Mouse (Mus musculus): ENCODE results near the gene Rab8b. TPM values are rescaled to one million over a fixed set of nuclear protein-coding genes. Genes with fewer than 3 reads are reported as not detected.
"Not testable (repeated sequence)": the region's sequence is repeated elsewhere in the genome, so short reads cannot be mapped to it uniquely, and the experiment has no call there.

Rab8b gene
- polyA plus RNA-seq, 1 experiment from 2014 or later: 24.3 TPM

DNA sequence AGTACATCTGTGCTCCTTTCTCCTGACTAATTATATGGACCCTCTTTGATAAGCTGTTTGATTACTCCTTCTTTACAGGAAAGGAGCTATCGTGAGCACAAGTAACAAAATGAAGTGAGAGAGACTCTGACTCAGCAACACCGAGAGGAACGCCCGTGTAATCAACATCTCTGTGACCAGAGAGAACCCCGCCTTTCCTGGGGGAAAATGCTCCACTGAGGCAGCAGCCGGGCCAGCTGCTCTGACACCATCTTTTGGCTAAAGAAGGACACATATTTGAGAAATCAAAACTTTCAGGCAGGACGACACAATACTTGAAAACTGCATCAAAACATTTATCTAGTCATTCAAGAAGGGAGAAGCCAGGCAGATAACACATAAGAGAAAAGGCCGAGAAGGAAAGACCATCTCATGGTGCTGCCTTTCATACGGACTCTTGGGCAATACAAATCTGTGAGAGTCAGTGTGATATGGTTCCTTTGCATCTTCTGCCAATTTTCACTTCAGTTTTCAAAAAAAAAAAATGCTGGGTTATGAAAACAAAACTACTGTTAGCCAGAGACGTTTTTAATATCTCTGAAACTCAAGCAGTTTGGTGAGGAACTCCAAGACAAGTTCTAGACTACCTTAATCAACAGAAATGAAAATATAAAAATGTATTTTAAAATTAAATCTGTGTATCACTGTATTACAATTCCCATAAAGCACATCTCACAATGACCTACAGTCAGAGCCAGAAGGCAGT is 24.3 kb downstream of the Rab8b start:
- Histone ChIP-seq H3K9me3 (0 out of 2 replicates have a peak, but pooled peaks cover 6% of the 10 kb centered on the region), H3K36me3 (no peaks in the 10 kb centered on the region), H3K27me3 (ENCODE audit: insufficient read depth, poor library complexity, severe bottlenecking) (no peaks in the 10 kb centered on the region), H3K4me3 (no peak overlapping the region), H3K27ac (no peak overlapping the region), H3K4me1 (replicated peaks) (peaks cover 7% of the 10 kb centered on the region)
- WGBS: 86% methylated on average over 10 of the region's 10 CpGs
- no peak for DNase-seq (ENCODE audit: low spot score)

DNA sequence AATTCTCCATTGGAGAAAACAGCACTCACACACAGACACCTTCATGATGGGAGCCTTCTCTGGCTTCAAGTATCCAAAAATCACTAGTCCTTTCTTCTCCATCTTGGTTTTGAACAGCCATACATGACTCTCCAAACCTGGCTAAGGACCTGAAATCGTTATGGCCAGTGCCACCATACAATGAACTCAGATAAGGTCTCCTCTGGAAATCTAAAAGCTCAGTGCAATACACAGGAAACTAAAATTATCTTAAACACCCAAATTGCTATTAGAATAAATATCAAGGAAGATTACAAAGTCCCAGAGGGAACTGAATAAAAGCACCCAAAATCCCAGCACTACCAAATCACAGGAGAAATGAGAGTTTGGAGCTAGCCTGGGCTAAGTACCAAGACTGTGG is 25.1 kb downstream of the Rab8b start:
- Histone ChIP-seq H3K9me3 (0 out of 2 replicates have a peak, but pooled peaks cover 6% of the 10 kb centered on the region), H3K4me3 (no peak overlapping the region), H3K36me3 (no peaks in the 10 kb centered on the region), H3K27ac (no peak overlapping the region), H3K27me3 (ENCODE audit: insufficient read depth, poor library complexity, severe bottlenecking) (no peaks in the 10 kb centered on the region), H3K4me1 (replicated peaks) (peaks cover 8% of the 10 kb centered on the region)
- DNase-seq (ENCODE audit: low spot score): no peak
- 98% methylated on average over 1 of the region's 1 CpGs for WGBS

DNA sequence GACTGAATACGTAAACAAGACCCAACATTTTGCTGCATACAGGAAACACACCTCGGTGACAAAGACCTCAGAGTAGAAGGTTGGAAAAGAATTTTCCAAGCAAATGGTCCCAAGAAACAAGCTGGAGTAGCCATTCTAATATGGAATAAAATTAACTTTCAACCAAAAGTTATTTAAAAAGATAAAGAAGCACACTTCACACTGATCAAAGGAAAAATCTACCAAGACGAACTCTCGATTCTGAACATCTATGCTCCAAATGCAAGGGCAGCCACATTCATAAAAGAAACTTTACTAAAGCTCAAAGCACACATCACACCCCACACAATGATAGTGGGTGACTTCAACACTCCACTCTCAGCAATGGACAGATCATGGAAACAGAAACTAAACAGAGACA is 27.0 kb downstream of the Rab8b start:
- not testable (repeated sequence) for H3K4me3 ChIP-seq; DNase-seq (ENCODE audit: low spot score); H3K36me3 ChIP-seq; H3K27ac ChIP-seq; H3K9me3 ChIP-seq; H3K27me3 ChIP-seq (ENCODE audit: insufficient read depth, poor library complexity, severe bottlenecking)
- 97% methylated on average over 4 of the region's 4 CpGs for WGBS
- peaks cover 28% of the 10 kb centered on the region for H3K4me1 ChIP-seq (replicated peaks)

GRCm38 (mm10) chr9:66887960-66888610 is 31.4 kb downstream of the Rab8b start:
- no peak for DNase-seq (ENCODE audit: low spot score)
- WGBS: 39% methylated on average over 6 of the region's 6 CpGs
- H3K9me3 ChIP-seq: 0 out of 2 replicates have a peak, but pooled peaks cover 6% of the 10 kb centered on the region

DNA sequence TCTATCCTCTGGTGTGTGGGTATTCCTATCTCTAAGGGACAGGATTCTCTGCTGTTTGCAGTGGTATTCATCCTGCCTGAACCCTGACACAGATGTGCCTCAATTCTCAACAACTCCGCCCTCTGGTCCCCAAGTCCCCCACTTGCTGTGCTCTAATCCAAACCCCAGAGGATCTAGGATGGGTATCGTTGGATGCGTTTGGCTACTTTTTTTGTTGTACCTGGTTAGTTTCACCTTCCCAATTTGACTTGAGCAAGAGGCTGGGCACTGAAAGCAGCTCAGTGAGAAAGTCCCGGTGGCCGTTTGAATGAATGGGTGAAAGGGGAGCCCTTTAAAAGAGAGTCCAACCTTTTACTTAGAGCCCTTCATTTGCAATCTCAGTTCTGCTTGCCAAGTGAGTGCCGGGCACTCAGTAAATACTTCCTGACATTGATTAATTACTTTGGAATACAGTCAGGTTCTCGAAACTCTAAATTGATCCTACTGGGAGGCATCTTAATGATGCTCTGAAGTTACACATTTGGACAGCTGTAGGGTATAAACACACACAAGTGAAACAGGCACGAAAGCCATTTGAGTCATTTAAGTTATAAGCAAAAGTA is 32.1 kb downstream of the Rab8b start:
- no peak for DNase-seq (ENCODE audit: low spot score)
- WGBS: 47% methylated on average over 8 of the region's 8 CpGs
- no peaks in the 10 kb centered on the region for H3K27me3 ChIP-seq (ENCODE audit: insufficient read depth, poor library complexity, severe bottlenecking)
- H3K36me3 ChIP-seq: no peaks in the 10 kb centered on the region
- H3K9me3 ChIP-seq: 0 out of 2 replicates have a peak, but pooled peaks cover 5% of the 10 kb centered on the region
- H3K27ac ChIP-seq: peak overlapping the region; percentile 63; the same call in 1 of the 2 replicates
- no peak overlapping the region for H3K4me3 ChIP-seq
- H3K4me1 ChIP-seq (replicated peaks): peaks cover 40% of the 10 kb centered on the region

More at GRCm38 (mm10) chr9:66887960-66888610, 31.4 kb downstream of the Rab8b start:
- H3K27me3 ChIP-seq (ENCODE audit: insufficient read depth, poor library complexity, severe bottlenecking): no peaks in the 10 kb centered on the region
- peaks cover 36% of the 10 kb centered on the region for H3K4me1 ChIP-seq (replicated peaks)
- peak overlapping the region; percentile 63 for H3K27ac ChIP-seq
- no peaks in the 10 kb centered on the region for H3K36me3 ChIP-seq
- H3K4me3 ChIP-seq: no peak overlapping the region

GRCm38 (mm10) chr9:66886818-66887217 is 32.7 kb downstream of the Rab8b start:
- Histone ChIP-seq H3K4me1 (replicated peaks) (peaks cover 45% of the 10 kb centered on the region), H3K36me3 (no peaks in the 10 kb centered on the region), H3K27ac (peak overlapping the region; percentile 60), H3K9me3 (0 out of 2 replicates have a peak, but pooled peaks cover 3% of the 10 kb centered on the region), H3K4me3 (no peak overlapping the region), H3K27me3 (ENCODE audit: insufficient read depth, poor library complexity, severe bottlenecking) (no peaks in the 10 kb centered on the region)
- 73% methylated on average over 6 of the region's 6 CpGs for WGBS
- no peak for DNase-seq (ENCODE audit: low spot score)

DNA sequence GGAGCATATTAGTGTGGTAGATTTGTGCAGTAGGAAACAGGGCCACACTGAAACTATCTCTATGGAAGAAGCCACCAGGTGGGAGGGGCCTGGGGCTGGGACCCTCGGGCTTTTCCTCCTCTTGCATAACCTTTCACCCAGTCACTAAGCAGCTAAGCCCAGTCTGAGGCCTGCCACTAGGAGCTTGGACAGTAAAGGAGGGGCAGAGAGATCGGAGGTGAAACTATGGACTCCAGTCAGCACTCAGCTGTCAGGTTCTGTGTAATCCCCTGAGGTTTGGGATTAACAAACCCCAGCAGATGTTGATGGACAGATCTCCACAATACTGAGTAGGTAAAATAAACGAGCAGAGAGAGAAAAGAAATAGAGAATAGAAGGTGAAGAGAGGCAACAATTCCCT is 33.1 kb downstream of the Rab8b start:
- WGBS: 33% methylated on average over 3 of the region's 3 CpGs
- Histone ChIP-seq H3K27me3 (ENCODE audit: insufficient read depth, poor library complexity, severe bottlenecking) (no peaks in the 10 kb centered on the region), H3K9me3 (0 out of 2 replicates have a peak, but pooled peaks cover 3% of the 10 kb centered on the region), H3K4me1 (replicated peaks) (peaks cover 45% of the 10 kb centered on the region), H3K4me3 (no peak overlapping the region), H3K36me3 (no peaks in the 10 kb centered on the region), H3K27ac (peak overlapping the region; percentile 60)
- no peak for DNase-seq (ENCODE audit: low spot score)

DNA sequence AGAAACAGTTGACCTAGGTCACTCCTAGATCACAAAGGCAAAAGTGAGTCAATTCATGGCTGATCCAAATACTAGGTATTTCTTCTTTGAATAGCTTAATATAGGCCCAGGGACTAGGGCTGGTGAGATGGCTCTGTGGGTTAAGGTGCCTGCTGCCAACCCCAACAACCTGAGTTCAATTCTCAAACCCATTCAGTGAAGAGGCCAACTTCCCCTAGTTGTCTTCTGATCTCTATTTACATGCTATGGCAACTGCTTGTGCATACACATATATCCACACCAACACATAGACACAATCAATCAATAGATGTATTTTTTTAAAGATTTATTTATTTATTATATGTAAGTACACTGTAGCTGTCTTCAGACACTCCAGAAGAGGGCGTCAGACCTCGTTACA is 34.9 kb downstream of the Rab8b start:
- no peaks in the 10 kb centered on the region for H3K27me3 ChIP-seq (ENCODE audit: insufficient read depth, poor library complexity, severe bottlenecking)
- no peak overlapping the region for H3K27ac ChIP-seq
- WGBS: 85% methylated on average over 2 of the region's 2 CpGs
- H3K36me3 ChIP-seq: no peaks in the 10 kb centered on the region
- no peaks in the 10 kb centered on the region for H3K9me3 ChIP-seq
- peaks cover 45% of the 10 kb centered on the region for H3K4me1 ChIP-seq (replicated peaks)
- H3K4me3 ChIP-seq: no peak overlapping the region
- no peak for DNase-seq (ENCODE audit: low spot score)

DNA sequence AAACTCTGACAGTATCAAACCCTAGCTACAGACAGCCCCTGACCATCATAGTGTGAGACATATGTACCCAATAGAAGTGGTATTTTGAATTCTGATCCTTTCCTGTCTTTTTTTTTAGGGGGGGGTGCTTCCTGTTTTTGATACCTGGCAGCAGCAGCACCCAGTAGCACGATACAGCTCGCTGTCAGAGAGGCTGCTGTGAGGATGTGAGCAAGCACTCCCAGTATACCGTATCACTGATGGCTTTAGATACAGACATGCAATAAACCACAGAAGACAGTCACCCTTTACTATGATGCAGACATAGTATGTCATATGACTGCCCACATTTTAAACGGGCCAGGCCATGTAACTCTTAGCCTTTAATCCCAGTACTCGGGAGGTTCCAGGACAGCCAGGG is 36.0 kb downstream of the Rab8b start:
- no peak overlapping the region for H3K27ac ChIP-seq
- 0 out of 2 replicates have a peak, but pooled peaks cover under 1% of the 10 kb centered on the region for H3K36me3 ChIP-seq
- no peaks in the 10 kb centered on the region for H3K9me3 ChIP-seq
- H3K27me3 ChIP-seq (ENCODE audit: insufficient read depth, poor library complexity, severe bottlenecking): no peaks in the 10 kb centered on the region
- H3K4me3 ChIP-seq: no peak overlapping the region
- WGBS: 90% methylated on average over 5 of the region's 5 CpGs
- peaks cover 35% of the 10 kb centered on the region for H3K4me1 ChIP-seq (replicated peaks)
- no peak for DNase-seq (ENCODE audit: low spot score)

DNA sequence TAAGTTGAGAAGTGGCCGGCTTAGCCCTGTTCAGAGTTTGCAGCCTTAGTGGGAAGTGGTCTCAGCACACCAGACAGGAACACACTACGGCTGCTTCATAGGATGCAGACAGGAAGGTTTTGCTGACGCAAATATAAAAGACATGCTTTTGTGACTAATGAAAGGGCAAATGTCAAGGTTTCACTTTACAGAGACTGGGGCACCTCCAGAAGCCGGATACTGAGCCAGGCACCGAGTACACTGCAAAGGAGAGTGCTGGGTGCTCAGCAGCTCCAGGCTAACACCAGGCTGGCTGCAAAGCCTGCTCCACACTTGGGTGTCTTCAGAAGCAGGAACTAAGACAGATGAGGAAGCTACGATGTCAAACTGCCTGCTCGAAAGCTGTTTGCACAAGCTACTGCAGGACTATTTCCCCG is 37.1 kb downstream of the Rab8b start:
- Histone ChIP-seq H3K9me3 (no peaks in the 10 kb centered on the region), H3K27me3 (ENCODE audit: insufficient read depth, poor library complexity, severe bottlenecking) (no peaks in the 10 kb centered on the region), H3K27ac (no peak overlapping the region), H3K4me3 (no peak overlapping the region), H3K36me3 (0 out of 2 replicates have a peak, but pooled peaks cover 3% of the 10 kb centered on the region), H3K4me1 (replicated peaks) (peaks cover 24% of the 10 kb centered on the region)
- no peak for DNase-seq (ENCODE audit: low spot score)
- WGBS: 58% methylated on average over 8 of the region's 8 CpGs

DNA sequence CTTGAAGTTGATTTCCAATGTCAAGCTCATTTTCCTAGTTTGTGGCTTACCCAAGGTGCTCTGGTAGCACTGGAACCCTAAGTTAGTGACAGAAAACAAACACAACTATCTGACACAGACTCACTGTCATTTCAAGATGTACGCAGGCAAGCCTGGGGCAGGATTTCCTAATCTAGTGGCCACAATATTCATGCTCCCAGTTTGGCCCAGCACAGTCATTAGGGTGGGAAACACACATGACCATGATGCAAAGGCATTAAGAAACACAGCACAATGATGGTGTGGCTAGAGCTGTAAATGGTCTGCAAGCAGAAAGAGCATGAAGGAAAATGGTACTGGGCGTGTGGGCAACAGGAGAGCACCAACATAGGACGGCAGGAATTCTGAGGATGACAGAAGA is 37.6 kb downstream of the Rab8b start:
- H3K9me3 ChIP-seq: no peaks in the 10 kb centered on the region
- no peak for DNase-seq (ENCODE audit: low spot score)
- WGBS: 78% methylated on average over 3 of the region's 3 CpGs

DNA sequence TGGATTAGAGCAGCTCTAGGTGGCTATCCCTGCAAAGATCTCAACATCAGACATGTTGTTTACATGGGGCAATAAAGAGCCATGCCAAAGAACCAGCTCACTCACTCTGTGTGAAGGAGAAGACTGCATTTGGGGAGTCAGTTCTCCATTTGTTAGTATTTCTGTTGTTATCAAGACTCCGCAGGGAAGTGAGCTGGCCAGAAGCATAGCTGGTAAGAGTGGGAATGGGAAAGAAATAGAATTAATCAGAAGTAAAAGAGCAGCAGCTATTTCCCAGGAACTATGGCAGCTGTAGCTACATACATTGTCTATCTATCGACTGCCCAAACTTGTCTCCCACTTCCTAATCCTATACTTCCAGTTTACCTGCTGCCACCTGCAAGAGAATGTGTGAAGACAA is 38.7 kb downstream of the Rab8b start:
- H3K4me3 ChIP-seq: no peak overlapping the region
- 92% methylated on average over 2 of the region's 2 CpGs for WGBS
- no peaks in the 10 kb centered on the region for H3K27me3 ChIP-seq (ENCODE audit: insufficient read depth, poor library complexity, severe bottlenecking)
- DNase-seq (ENCODE audit: low spot score): no peak
- no peaks in the 10 kb centered on the region for H3K9me3 ChIP-seq
- H3K36me3 ChIP-seq: 0 out of 2 replicates have a peak, but pooled peaks cover 3% of the 10 kb centered on the region
- H3K4me1 ChIP-seq (replicated peaks): peaks cover 9% of the 10 kb centered on the region
- no peak overlapping the region for H3K27ac ChIP-seq

More for the DNA sequence above, 37.6 kb downstream of the Rab8b start:
- H3K36me3 ChIP-seq: 0 out of 2 replicates have a peak, but pooled peaks cover 3% of the 10 kb centered on the region
- no peaks in the 10 kb centered on the region for H3K27me3 ChIP-seq (ENCODE audit: insufficient read depth, poor library complexity, severe bottlenecking)
- no peak overlapping the region for H3K4me3 ChIP-seq
- no peak overlapping the region for H3K27ac ChIP-seq
- peaks cover 19% of the 10 kb centered on the region for H3K4me1 ChIP-seq (replicated peaks)

DNA sequence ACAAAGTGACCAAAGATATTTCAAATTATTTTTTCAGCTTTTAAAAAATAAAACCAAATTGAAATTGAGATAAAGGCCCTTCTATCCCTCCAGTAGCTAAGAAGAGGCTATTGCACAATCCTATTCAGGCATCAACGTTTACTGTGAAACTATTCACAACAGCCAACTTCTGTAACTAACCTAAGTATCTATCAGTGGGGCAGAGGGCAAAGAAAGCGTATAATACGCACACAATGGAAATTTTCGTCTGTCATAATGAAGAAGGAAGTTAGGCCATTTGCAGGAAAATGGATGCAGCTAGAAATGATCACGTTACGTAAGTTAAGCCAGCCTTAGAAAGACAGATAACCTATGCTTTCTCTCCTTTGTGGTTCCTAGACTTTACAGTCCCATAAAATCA is 40.0 kb downstream of the Rab8b start:
- Histone ChIP-seq H3K4me1 (replicated peaks) (peaks cover 9% of the 10 kb centered on the region), H3K27ac (no peak overlapping the region), H3K27me3 (ENCODE audit: insufficient read depth, poor library complexity, severe bottlenecking) (no peaks in the 10 kb centered on the region), H3K4me3 (no peak overlapping the region), H3K9me3 (peaks cover 3% of the 10 kb centered on the region; the same call in 1 of the 2 replicates), H3K36me3 (peaks cover 9% of the 10 kb centered on the region; the same call in 1 of the 2 replicates)
- no peak for DNase-seq (ENCODE audit: low spot score)
- WGBS: 81% methylated on average over 6 of the region's 6 CpGs
